ENCODE assay signal across 15 mouse cellular contexts in the genomic region with DNA sequence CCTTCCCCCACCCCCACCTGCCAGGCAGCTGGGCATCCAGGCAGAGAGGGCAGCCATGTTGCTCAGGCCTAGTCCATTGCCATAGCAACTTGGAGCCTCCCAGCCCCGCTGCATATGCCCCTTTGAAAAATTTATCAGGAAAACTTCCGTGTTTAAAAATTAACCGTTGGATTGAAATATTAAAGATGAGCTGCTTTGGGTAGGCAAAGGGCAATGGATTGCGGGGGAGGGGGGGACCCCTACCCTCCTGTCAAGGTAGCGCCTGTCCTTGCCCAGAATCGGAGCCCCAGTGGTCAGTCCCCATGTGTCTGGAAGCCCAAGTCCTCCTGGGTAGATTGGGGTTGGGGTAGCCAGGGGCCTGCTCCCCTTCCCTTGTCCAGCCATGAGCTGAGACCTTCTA. TPM values are rescaled to one million over a fixed set of nuclear protein-coding genes. Genes with fewer than 3 reads are reported as not detected.
"Had no signal": no experiment of that assay in that cellular context is flagged by ENCODE, and none has a peak within 500 bp of the region (broad histone marks: within the 10 kb centered on the region; RNA-seq: fewer than 3 reads in every experiment).

No protein-coding gene starts in this region.

- H3K9ac ChIP-seq: liver, embryonic 15.5 days; stomach, embryonic 15.5 days had no signal

- H3K27ac ChIP-seq: kidney, postnatal 0 days; liver, embryonic 15.5 days; stomach, embryonic 15.5 days had no signal

- H3K9me3 ChIP-seq: liver, embryonic 15.5 days; stomach, embryonic 15.5 days had no signal

- H3K4me3 ChIP-seq: liver, embryonic 15.5 days; stomach, embryonic 15.5 days had no signal

- DNase-seq: kidney, adult 11 months; kidney, adult 9 months; kidney, postnatal 36 days; left cerebral cortex, postnatal 4 days; lung, adult 2 months; lung, postnatal 36 days; thymus, adult 18-20 months; thymus, postnatal 14 days had no signal

- H3K4me2 ChIP-seq: liver, embryonic 11.5 days; liver, embryonic 15.5 days; stomach, embryonic 15.5 days had no signal

- H3K36me3 ChIP-seq: liver, embryonic 15.5 days; stomach, embryonic 15.5 days had no signal

- ATAC-seq: lung, postnatal 0 days; midbrain, embryonic 16.5 days had no signal

RNA-seq across cellular contexts. Expression of a gene that starts 50.4 kb away (rescaled TPM):
- total RNA-seq: megakaryocyte progenitor cell, adult 5-6 weeks had no signal
